In the genomic region with DNA sequence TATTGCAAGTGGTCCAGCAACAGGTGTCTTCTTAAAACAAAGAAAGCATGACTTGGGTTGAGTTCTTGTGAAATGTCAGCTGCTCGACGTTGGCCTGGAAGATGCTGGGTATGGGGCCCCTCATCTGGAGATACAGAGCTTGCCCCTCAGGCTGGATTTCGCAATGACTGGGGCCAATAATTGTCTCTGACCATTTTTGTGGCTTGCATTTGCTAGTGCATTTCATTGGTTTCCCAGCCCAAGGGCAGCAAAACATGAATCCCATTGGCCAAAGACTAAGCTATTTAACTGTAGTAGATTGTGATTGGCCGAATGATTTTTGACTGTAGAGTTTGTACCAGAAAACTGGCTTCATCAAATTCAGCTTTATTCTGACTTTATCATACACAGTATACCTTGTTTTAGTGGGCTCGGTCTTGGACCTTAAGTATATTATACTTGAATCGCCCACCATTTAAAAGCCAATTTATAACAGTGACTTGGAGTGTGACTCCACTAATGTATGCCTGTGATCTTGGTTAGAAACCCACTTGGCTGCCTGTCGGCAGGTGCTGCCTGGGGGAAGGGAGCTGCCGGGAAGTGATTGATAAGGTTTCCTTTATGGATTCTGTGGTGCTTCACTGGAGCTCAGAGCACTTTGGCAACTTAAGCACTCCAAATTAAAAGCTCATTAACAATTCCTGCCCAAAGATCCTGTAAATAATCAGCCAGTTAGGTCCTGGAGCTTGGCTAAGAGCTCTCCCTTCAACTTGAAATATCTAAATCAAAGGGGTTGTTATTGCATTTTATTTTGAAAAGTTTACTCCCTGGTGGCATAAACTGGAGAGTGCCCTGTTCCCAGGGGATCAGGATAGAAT, we compare ENCODE assay signal across 8 mouse cellular contexts. TPM values are rescaled to one million over a fixed set of nuclear protein-coding genes. Genes with fewer than 3 reads are reported as not detected.
DNase-seq lines count a peak whose midpoint lies in the region; ATAC-seq and TF ChIP-seq lines count a peak whose summit lies in the region.

No protein-coding gene starts in this region.

- 0 out of 2 replicates have a peak, but pooled peaks cover 3% of the 10 kb centered on the region for H3K36me3 ChIP-seq in heart, embryonic 12.5 days
- H3K36me3 ChIP-seq in intestine, embryonic 16.5 days (ENCODE audit: control insufficient read depth, insufficient read depth, low read length), result no peaks in the 10 kb centered on the region
- H3K36me3 ChIP-seq in macrophage (ENCODE audit: inconsistent target), result no peaks in the 10 kb centered on the region

- intact Hi-C loops in heart, postnatal 36 days (cut with DNase I), result no loop called here

- H3K4me3 ChIP-seq in heart, embryonic 12.5 days, result peak overlapping the region; percentile 94
- peak overlapping the region; percentile 92 for H3K4me3 ChIP-seq in intestine, embryonic 16.5 days (ENCODE audit: low read length)
- peak overlapping the region; percentile 67 for H3K4me3 ChIP-seq in macrophage (ENCODE audit: inconsistent target)

- no peaks in the 10 kb centered on the region for H3K9me3 ChIP-seq in heart, embryonic 12.5 days (replicated peaks)
- H3K9me3 ChIP-seq in intestine, embryonic 16.5 days (ENCODE audit: control insufficient read depth, low read length), result no peaks in the 10 kb centered on the region

- H3K9ac ChIP-seq in heart, embryonic 12.5 days, result peak overlapping the region; percentile 88; the same call in 1 of the 2 replicates
- H3K9ac ChIP-seq in intestine, embryonic 16.5 days (ENCODE audit: low read depth, low read length), result no peak overlapping the region

- ATAC-seq in heart, embryonic 12.5 days (ENCODE audit: insufficient number of reproducible peaks, low FRiP score), result no peak
- ATAC-seq in intestine, embryonic 16.5 days, result no peak
- ATAC-seq in monocyte, adult 5-6 weeks (replicated peaks; ENCODE audit: insufficient number of reproducible peaks, low FRiP score, low TSS enrichment, poor library complexity, severe bottlenecking), result no peak

- peak overlapping the region; percentile 74; the same call in 1 of the 2 replicates for H3K27ac ChIP-seq in heart, embryonic 12.5 days (ENCODE audit: poor library complexity, severe bottlenecking)
- H3K27ac ChIP-seq in intestine, embryonic 16.5 days (ENCODE audit: low read length), result no peak overlapping the region
- H3K27ac ChIP-seq in macrophage, result no peak overlapping the region

- no peaks in the 10 kb centered on the region for H3K27me3 ChIP-seq in heart, embryonic 12.5 days (replicated peaks)
- H3K27me3 ChIP-seq in intestine, embryonic 16.5 days (replicated peaks; ENCODE audit: control insufficient read depth, insufficient read depth, low read length), result no peaks in the 10 kb centered on the region

- no peak for TF ChIP-seq POLR2A in brain, embryonic 14.5 days (IDR thresholded peaks at IDR 0.05; ENCODE audit: borderline replicate concordance, extremely low read depth, insufficient read depth, insufficient read length, poor library complexity, severe bottlenecking)

- H3K4me1 ChIP-seq in heart, embryonic 12.5 days (replicated peaks), result peaks cover 24% of the 10 kb centered on the region
- peaks cover 13% of the 10 kb centered on the region for H3K4me1 ChIP-seq in intestine, embryonic 16.5 days (ENCODE audit: control insufficient read depth, insufficient read depth, low read length)

- peak overlapping the region; percentile 94 for H3K4me2 ChIP-seq in heart, embryonic 12.5 days
- peak overlapping the region; percentile 82 for H3K4me2 ChIP-seq in intestine, embryonic 16.5 days (ENCODE audit: low read depth, low read length)

- no peak for TF ChIP-seq CTCF in brain, embryonic 14.5 days (IDR thresholded peaks at IDR 0.05; ENCODE audit: borderline replicate concordance, extremely low read depth, insufficient read depth, insufficient read length)

- peaks cover 25% of the 10 kb centered on the region; the same call in 1 of the 2 replicates for H3K79me2 ChIP-seq in macrophage (ENCODE audit: inconsistent target)

- WGBS in heart, embryonic 12.5 days, result 51% methylated on average over 8 of the region's 8 CpGs
- WGBS in intestine, embryonic 16.5 days, result 48% methylated on average over 8 of the region's 8 CpGs
- WGBS in macrophage (ENCODE audit: missing documents), result 67% methylated on average over 7 of the region's 8 CpGs

- DNase-seq in heart, postnatal 36 days, result no peak
- DNase-seq in brain, embryonic 14.5 days (ENCODE audit: low read depth), result peak; percentile 18
- no peak for DNase-seq in thymus, postnatal 10 days (ENCODE audit: low spot score in 2 of 2)
- no peak for DNase-seq in spleen, adult 18-20 months

RNA-seq across cellular contexts. Expression of a gene that starts 1.2 kb away (rescaled TPM):
- polyA plus RNA-seq in heart, embryonic 12.5 days (2016; fragmentation: Nextera tagmentation; extraction: Ambion mirVana), result 116 and 119 TPM in 2 replicates
- 10 to 100 TPM; 89.9 to 91.4 TPM for total RNA-seq in heart, postnatal 36 days (2021)
- polyA plus RNA-seq in brain, embryonic 14.5 days (2012; rRNA removed), result 187 and 218 TPM in 2 replicates
- 90.6 and 94.4 TPM in 2 replicates for polyA plus RNA-seq in intestine, embryonic 16.5 days (2015; fragmentation: Nextera tagmentation; extraction: Ambion mirVana)
- total RNA-seq in macrophage (2018; cell fraction: chromatin; rRNA removed), result 100 to 1,000 TPM in 19 of 26 experiments, 10 to 100 TPM in 7; 51.7 to 189 (median 140) TPM
- 10 to 100 TPM; 25.3 to 42.2 (median 33.4) TPM for total RNA-seq in macrophage (2018; cell fraction: cytosol; rRNA removed)
- total RNA-seq in macrophage (2018; cell fraction: nucleus; rRNA removed), result 100 to 1,000 TPM in 3 of 26 experiments, 10 to 100 TPM in 23; 28.4 to 116 (median 61.4) TPM
- polyA plus RNA-seq in macrophage (2018), result 27.9 to 31.5 TPM (median 28.5 TPM) in 3 replicates
- total RNA-seq in monocyte, adult 5-6 weeks (2017), result 10.0 to 57.7 TPM (median 14.9 TPM) in 3 replicates

RNA-seq across cellular contexts. Expression of a gene that starts 54.5 kb away (rescaled TPM):
- 55.8 and 56.8 TPM in 2 replicates for polyA plus RNA-seq in heart, embryonic 12.5 days (2016; fragmentation: Nextera tagmentation; extraction: Ambion mirVana)
- total RNA-seq in heart, postnatal 36 days (2021), result 10 to 100 TPM; 33.7 to 36.0 TPM
- 159 and 183 TPM in 2 replicates for polyA plus RNA-seq in brain, embryonic 14.5 days (2012; rRNA removed)
- 49.0 and 55.4 TPM in 2 replicates for polyA plus RNA-seq in intestine, embryonic 16.5 days (2015; fragmentation: Nextera tagmentation; extraction: Ambion mirVana)
- total RNA-seq in macrophage (2018; cell fraction: chromatin; rRNA removed), result 100 to 1,000 TPM in 12 of 26 experiments, 10 to 100 TPM in 14; 32.6 to 142 (median 97.7) TPM
- 10 to 100 TPM; 31.5 to 68.3 (median 54.2) TPM for total RNA-seq in macrophage (2018; cell fraction: cytosol; rRNA removed)
- total RNA-seq in macrophage (2018; cell fraction: nucleus; rRNA removed), result 100 to 1,000 TPM in 2 of 26 experiments, 10 to 100 TPM in 24; 44.2 to 123 (median 66.3) TPM
- polyA plus RNA-seq in macrophage (2018), result 49.9 to 77.8 TPM (median 60.5 TPM) in 3 replicates
- total RNA-seq in monocyte, adult 5-6 weeks (2017), result 106 to 139 TPM (median 116 TPM) in 3 replicates
